Mouse (Mus musculus): ENCODE data around the gene Gm49322.

Gm49322 gene

GRCm38 (mm10) chr10:80577195-80578130 is 28.4 kb upstream of the Gm49322 start, which contains the start of gene Klf16:
Klf16 (minus strand) TSS chr10:80577321.
- Histone ChIP-seq H3K4me1 (replicated peaks; ENCODE audit: low read depth, low read length) (peaks cover 58% of the 10 kb centered on the region), H3K9me3 (ENCODE audit: low read length) (no peaks in the 10 kb centered on the region), H3K36me3 (ENCODE audit: insufficient read depth, low read length) (peaks cover 45% of the 10 kb centered on the region), H3K4me3 (replicated peaks; ENCODE audit: low read length) (peak within 1 kb of the TSS; percentile 93), H3K27me3 (ENCODE audit: insufficient read depth, low read length) (no peaks in the 10 kb centered on the region)
- TF ChIP-seq POU5F1 (IDR thresholded peaks at IDR 0.05; ENCODE audit: borderline replicate concordance, low read length), result no peak
- no peak for TF ChIP-seq NANOG (IDR thresholded peaks at IDR 0.05; ENCODE audit: borderline replicate concordance, low read length)
- no peak for TF ChIP-seq CTCF (conservative IDR thresholded peaks at IDR 0.05; ENCODE audit: low read length)

DNA sequence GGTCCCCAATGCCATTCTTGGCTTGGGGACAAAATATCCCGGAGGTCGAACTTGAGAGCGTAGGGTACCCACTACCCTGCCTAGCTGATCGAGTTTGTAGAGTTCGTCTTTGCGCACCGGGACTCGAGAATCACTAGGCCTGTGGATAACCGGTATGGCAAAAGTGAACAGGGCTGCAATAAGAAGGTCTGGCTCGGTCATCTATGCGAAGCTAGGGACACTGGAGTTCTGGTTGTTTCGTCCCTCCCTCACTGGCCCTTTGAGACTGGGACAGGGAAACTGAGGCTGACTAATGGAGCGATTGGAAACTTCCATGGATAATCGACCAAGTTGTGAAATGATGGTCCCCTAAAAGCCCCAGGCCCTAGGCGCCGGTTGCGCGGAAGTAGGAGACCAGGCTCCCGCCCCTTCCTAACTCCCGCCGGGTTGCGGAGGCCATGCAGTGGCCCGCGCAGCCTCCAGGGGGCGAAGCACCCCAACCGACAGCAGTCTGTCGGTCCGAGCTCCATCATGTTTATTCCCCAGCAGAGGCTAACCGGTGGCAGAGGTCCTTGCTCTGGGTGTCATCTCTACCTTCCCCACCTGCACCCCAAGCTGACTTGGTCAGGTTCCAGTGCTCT is 27.6 kb upstream of the Gm49322 start:
- TF ChIP-seq POU5F1 (IDR thresholded peaks at IDR 0.05; ENCODE audit: borderline replicate concordance, low read length), result no peak
- TF ChIP-seq NANOG (IDR thresholded peaks at IDR 0.05; ENCODE audit: borderline replicate concordance, low read length), result no peak
- peak; percentile 78 for TF ChIP-seq CTCF (conservative IDR thresholded peaks at IDR 0.05; ENCODE audit: low read length)

GRCm38 (mm10) chr10:80578911-80579310 is 26.9 kb upstream of the Gm49322 start:
- H3K4me1 ChIP-seq (replicated peaks; ENCODE audit: low read depth, low read length), result peaks cover 57% of the 10 kb centered on the region
- H3K27me3 ChIP-seq (ENCODE audit: insufficient read depth, low read length), result no peaks in the 10 kb centered on the region
- H3K4me3 ChIP-seq (replicated peaks; ENCODE audit: low read length), result peak overlapping the region; percentile 93
- TF ChIP-seq POU5F1 (IDR thresholded peaks at IDR 0.05; ENCODE audit: borderline replicate concordance, low read length) (no peak), NANOG (IDR thresholded peaks at IDR 0.05; ENCODE audit: borderline replicate concordance, low read length) (no peak), CTCF (conservative IDR thresholded peaks at IDR 0.05; ENCODE audit: low read length) (peak; percentile 57)
- no peaks in the 10 kb centered on the region for H3K9me3 ChIP-seq (ENCODE audit: low read length)
- H3K36me3 ChIP-seq (ENCODE audit: insufficient read depth, low read length), result peaks cover 48% of the 10 kb centered on the region

More for the DNA sequence above, 27.6 kb upstream of the Gm49322 start:
- Histone ChIP-seq H3K4me1 (replicated peaks; ENCODE audit: low read depth, low read length) (peaks cover 57% of the 10 kb centered on the region), H3K4me3 (replicated peaks; ENCODE audit: low read length) (peak overlapping the region; percentile 93), H3K9me3 (ENCODE audit: low read length) (no peaks in the 10 kb centered on the region), H3K36me3 (ENCODE audit: insufficient read depth, low read length) (peaks cover 48% of the 10 kb centered on the region), H3K27me3 (ENCODE audit: insufficient read depth, low read length) (no peaks in the 10 kb centered on the region)

DNA sequence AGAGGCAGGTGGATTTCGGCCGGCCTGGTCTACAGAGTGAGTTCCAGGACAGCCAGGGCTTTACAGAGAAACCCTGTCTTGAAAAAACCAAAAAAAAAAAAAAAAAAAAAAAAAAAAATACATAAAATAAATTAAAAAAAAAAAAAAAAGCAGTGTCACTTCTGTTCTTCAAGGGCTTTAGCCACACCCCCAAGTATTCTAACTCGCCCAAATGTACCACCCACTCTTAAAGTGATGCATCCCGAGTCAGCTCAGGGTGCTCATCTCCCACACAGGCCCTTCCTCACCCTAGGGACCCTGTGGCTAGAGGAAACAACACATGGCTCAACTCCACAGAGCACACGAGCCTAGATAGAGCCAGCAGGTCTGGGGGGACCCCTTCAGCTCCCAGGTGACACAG is 22.8 kb upstream of the Gm49322 start:
- no peaks in the 10 kb centered on the region for H3K27me3 ChIP-seq (ENCODE audit: insufficient read depth, low read length)
- TF ChIP-seq CTCF (conservative IDR thresholded peaks at IDR 0.05; ENCODE audit: low read length), result no peak
- TF ChIP-seq NANOG (IDR thresholded peaks at IDR 0.05; ENCODE audit: borderline replicate concordance, low read length), result no peak
- no peak for TF ChIP-seq POU5F1 (IDR thresholded peaks at IDR 0.05; ENCODE audit: borderline replicate concordance, low read length)
- H3K4me3 ChIP-seq (replicated peaks; ENCODE audit: low read length), result peak overlapping the region; percentile 66
- H3K9me3 ChIP-seq (ENCODE audit: low read length), result no peaks in the 10 kb centered on the region
- H3K4me1 ChIP-seq (replicated peaks; ENCODE audit: low read depth, low read length), result peaks cover 71% of the 10 kb centered on the region
- H3K36me3 ChIP-seq (ENCODE audit: insufficient read depth, low read length), result peaks cover 54% of the 10 kb centered on the region

- TF ChIP-seq NANOG (IDR thresholded peaks at IDR 0.05; ENCODE audit: borderline replicate concordance, low read length), result no peak
- TF ChIP-seq POU5F1 (IDR thresholded peaks at IDR 0.05; ENCODE audit: borderline replicate concordance, low read length), result no peak
- no peak for TF ChIP-seq CTCF (conservative IDR thresholded peaks at IDR 0.05; ENCODE audit: low read length)
- Histone ChIP-seq H3K4me3 (replicated peaks; ENCODE audit: low read length) (peak overlapping the region; percentile 66), H3K4me1 (replicated peaks; ENCODE audit: low read depth, low read length) (peaks cover 75% of the 10 kb centered on the region), H3K9me3 (ENCODE audit: low read length) (no peaks in the 10 kb centered on the region), H3K36me3 (ENCODE audit: insufficient read depth, low read length) (peaks cover 54% of the 10 kb centered on the region), H3K27me3 (ENCODE audit: insufficient read depth, low read length) (no peaks in the 10 kb centered on the region)
Observed at GRCm38 (mm10) chr10:80584045-80584488, 21.8 kb upstream of the Gm49322 start.

DNA sequence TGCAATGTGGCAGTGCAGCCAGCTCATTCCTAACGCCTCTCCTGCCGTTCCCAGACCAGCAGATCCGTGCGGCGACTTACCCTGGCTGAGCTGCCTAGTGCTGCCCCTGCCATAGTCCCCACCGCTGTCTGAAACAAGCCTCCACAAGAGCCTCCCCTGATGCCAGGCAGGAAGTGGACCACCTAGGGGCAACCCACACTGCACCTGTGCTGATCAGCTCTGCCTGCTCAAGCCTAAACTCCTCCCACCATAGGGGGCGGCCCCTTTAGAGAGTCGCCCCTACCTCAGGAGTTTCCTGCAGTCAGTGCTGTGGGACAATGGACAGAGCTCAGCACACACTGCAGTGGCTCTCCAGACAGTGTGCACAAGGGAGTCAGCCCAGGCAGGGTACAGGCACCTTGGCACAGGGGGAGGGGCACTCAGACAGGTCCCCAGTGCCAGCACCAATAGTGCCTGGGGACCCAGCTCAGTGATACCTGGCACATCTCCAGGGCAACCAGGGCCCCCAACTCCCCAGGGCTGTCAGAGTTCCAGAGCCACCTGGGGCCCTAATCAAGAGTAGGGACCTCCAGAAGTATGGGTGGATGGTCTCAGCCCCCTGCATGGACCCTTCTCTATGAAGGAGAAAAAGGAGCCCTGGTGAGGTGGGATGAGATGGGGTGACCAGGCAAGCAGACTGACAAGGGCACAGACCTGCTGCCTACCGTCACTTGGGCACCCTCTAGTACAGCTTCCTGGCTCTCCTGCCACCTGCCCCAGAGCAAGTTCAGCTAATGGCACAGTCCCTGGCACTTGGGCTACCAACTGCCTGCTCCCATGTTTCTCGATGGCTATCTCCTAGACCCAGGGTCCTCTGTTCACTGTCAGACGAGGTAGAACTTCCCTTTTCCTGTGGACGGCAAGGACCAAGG is 20.9 kb upstream of the Gm49322 start:
- peaks cover 73% of the 10 kb centered on the region for H3K4me1 ChIP-seq (replicated peaks; ENCODE audit: low read depth, low read length)
- no peaks in the 10 kb centered on the region for H3K27me3 ChIP-seq (ENCODE audit: insufficient read depth, low read length)
- no peak for TF ChIP-seq NANOG (IDR thresholded peaks at IDR 0.05; ENCODE audit: borderline replicate concordance, low read length)
- no peak for TF ChIP-seq CTCF (conservative IDR thresholded peaks at IDR 0.05; ENCODE audit: low read length)
- TF ChIP-seq POU5F1 (IDR thresholded peaks at IDR 0.05; ENCODE audit: borderline replicate concordance, low read length), result no peak
- no peaks in the 10 kb centered on the region for H3K9me3 ChIP-seq (ENCODE audit: low read length)
- peaks cover 54% of the 10 kb centered on the region for H3K36me3 ChIP-seq (ENCODE audit: insufficient read depth, low read length)
- H3K4me3 ChIP-seq (replicated peaks; ENCODE audit: low read length), result peak overlapping the region; percentile 66

- H3K4me3 ChIP-seq (replicated peaks; ENCODE audit: low read length), result no peak overlapping the region; the same call in 1 of the 2 replicates
- TF ChIP-seq NANOG (IDR thresholded peaks at IDR 0.05; ENCODE audit: borderline replicate concordance, low read length) (no peak), CTCF (conservative IDR thresholded peaks at IDR 0.05; ENCODE audit: low read length) (no peak), POU5F1 (IDR thresholded peaks at IDR 0.05; ENCODE audit: borderline replicate concordance, low read length) (no peak)
- H3K36me3 ChIP-seq (ENCODE audit: insufficient read depth, low read length), result peaks cover 54% of the 10 kb centered on the region
- H3K9me3 ChIP-seq (ENCODE audit: low read length), result no peaks in the 10 kb centered on the region
- peaks cover 70% of the 10 kb centered on the region for H3K4me1 ChIP-seq (replicated peaks; ENCODE audit: low read depth, low read length)
- no peaks in the 10 kb centered on the region for H3K27me3 ChIP-seq (ENCODE audit: insufficient read depth, low read length)
Observed at GRCm38 (mm10) chr10:80585581-80585980, 20.2 kb upstream of the Gm49322 start.
